Mouse (Mus musculus) hematopoietic stem cell, adult 5-6 weeks (primary cell): ENCODE results near the gene Cse1l. TPM values are rescaled to one million over a fixed set of nuclear protein-coding genes. Genes with fewer than 3 reads are reported as not detected.
A peak's percentile ranks its signal among the peaks of the same experiment; 100 is the strongest.

Source experiments
- ATAC-seq, 2 experiments: fragments of 125-278 bp in 1 of 2; replicated peaks in 1 of 2; 2 replicates each; pipeline ENCODE4 v1.8.0; 2016 to 2017; ENCODE audit warnings: inconsistent platforms in 2 of 2, mild to moderate bottlenecking in 2 of 2, moderate number of reproducible peaks in 2 of 2, low read depth in 1 of 2, moderate TSS enrichment in 1 of 2; ENCODE audit not compliant: low FRiP score in 2 of 2, poor library complexity in 2 of 2, severe bottlenecking in 2 of 2, insufficient read depth in 1 of 2, low TSS enrichment in 1 of 2
- total RNA-seq: library from RNA; stranded (forward); fragments of 172-1452, 232-1000 nt; gene quantifications from 2 replicates; pipeline ENCODE4 v1.2.3, GENCODE M21; 2017

The Cse1l gene
- total RNA-seq: 128 and 133 TPM in 2 replicates

DNA sequence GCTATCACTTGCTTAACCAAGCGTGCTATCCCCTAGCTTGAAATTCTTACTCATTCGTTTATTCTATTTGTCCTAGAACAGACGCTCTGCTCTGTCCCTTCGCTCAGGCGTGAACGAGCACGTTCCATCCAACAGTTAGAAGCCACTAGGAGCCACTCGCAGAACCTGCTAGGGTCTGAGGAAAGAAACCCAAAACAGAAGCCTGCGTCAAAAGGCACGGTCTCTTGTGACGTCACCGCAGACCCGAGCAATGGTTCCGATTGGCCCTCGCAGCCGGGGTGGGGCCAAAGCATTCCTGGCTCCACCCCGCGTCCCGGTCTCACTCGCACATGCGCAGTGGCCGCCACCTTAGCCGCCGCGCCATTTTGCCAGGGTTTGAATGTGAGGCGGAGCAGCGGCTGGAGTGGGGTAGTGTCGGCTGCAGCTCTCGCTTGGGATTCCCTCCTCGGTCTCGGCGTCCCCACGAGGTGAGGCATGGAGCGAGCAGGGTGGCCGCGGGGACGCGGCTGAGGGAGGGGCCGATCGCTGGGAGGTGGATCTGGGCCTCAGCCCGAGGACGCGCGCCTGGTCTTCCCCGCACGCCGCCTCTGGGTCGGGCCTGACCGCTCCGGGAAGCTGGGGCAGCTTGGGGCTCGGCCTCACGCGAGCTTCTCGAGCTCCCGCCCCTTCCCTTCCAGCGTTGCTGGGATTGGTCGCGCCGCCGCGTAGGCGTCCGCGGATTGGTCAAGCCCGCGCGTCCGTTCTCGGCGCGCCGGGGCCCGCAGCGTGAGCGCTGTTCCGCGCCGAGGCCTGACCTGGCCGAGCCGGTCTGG lies at the start of gene Cse1l:
TSS of gene Cse1l (plus strand) at position 330 of the 812 bp plus-strand sequence.
- ATAC-seq: peak; percentile 92

DNA sequence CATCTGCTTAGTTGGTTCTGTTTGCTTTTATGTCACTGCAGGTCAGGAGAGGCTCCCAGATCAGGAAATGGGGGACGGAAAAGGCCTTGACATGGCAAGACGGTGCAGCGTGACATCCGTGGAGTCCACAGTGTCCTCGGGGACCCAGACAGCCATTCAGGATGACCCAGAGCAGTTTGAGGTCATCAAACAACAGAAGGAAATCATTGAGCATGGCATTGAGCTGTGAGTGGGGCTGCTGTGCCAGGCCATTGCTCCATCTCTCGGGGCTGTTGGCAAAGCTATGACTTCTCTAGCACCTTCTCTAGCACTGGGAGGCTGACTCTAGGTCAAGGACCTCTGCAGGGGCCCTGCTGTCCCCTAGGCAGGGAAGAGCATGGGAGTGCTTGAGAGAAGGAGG lies 49.5 kb upstream of the Cse1l start:
- no peak for ATAC-seq

GRCm38 (mm10) chr2:166857118-166857517 lies 48.7 kb upstream of the Cse1l start:
- no peak for ATAC-seq

DNA sequence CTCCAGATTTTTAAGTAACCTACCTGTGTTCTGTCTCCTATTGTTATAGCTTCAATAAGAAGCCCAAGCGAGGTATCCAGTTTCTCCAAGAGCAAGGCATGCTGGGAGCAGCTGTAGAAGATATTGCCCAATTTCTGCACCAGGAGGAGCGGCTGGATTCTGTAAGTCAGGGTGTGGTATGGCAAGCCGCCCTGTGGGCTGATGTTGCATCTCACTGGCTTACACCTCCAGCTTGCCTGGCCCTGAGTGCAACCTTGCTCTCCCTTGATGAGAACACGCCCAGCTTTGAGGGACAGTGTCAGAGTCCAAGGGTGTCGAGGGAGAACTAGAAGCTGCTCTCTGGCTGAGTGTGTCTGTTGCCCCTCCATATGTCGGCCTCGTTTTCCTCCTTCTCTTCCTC lies 46.6 kb upstream of the Cse1l start:
- no peak for ATAC-seq

DNA sequence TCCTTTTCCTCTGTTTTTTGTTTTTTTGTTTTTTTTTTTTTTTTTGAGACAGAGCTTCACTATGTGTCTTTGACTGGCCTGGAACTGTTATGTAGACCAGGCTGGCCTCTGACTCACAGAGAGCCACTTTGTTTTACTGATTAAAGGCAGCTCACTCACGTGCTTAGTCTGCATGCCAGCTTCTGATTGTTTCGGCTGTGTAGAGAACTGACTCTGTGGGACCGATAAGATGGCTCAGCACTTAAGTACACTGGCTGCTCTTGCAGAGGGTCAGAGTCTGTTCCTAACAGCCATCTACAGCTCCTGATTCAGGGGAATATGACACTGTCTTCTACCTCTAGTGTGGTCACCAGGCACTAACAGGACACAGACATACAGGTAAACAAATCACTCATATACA lies 43.3 kb upstream of the Cse1l start:
- no peak for ATAC-seq

DNA sequence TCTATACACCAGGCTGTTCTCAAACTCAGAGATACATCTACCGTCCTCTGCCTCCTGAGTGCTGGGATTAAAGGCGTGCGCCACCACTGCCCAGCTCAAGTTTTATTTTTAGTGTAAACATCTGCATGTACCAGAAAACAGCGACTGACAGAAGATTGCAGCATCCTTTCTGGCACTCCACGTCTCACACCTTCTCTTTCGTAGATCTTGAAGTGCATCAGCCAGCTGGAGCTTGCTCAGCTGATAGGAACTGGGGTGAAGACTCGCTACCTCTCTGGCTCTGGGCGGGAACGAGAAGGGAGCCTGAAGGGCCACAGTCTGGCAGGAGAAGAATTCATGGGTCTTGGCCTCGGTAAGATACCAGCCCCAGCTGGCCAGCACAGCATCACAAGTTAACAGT lies 40.4 kb upstream of the Cse1l start:
- ATAC-seq: no peak

DNA sequence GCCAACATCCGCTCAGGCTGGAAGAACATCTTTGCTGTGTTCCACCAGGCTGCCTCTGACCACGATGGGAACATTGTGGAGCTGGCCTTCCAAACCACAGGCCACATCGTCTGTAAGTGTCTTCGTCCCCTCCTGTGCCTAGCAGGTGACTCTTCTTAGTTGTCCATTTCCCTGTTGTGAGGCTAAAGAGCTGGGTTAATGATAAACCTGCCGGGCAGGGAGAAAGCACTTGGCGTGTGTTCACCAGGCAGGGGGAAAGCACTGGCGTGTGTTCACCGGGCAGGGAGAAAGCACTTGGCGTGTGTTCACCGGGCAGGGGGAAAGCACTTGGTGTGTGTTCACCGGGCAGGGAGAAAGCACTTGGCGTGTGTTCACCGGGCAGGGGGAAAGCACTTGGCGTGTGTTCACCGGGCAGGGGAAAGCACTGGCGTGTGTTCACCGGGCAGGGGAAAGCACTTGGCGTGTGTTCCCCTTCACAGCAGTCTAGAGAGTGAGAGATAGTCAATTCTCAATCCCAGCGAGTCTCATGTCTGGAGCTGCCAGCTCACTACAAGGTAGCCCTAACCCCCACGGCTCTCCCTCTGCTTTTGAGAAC lies 35.5 kb upstream of the Cse1l start:
- ATAC-seq: no peak

DNA sequence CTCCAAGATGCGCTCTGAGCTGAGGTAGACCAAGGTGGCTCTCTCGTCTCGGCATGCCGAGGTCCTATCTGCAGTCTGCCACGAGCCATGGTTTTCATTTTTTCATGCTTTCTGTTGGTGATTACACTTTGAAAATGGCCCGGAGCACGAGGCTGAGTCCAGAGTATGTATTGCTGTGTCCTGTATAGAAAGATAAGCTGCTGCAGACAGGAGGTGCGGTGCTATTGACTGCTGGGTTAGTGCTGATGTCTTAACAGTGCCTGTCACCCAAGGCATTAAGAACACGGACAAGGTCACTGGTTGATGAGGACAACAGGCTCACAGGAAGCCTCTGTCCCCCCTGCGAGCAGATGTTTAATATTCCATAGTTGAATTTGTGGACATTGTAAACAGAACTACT lies 34.9 kb upstream of the Cse1l start:
- ATAC-seq: no peak

DNA sequence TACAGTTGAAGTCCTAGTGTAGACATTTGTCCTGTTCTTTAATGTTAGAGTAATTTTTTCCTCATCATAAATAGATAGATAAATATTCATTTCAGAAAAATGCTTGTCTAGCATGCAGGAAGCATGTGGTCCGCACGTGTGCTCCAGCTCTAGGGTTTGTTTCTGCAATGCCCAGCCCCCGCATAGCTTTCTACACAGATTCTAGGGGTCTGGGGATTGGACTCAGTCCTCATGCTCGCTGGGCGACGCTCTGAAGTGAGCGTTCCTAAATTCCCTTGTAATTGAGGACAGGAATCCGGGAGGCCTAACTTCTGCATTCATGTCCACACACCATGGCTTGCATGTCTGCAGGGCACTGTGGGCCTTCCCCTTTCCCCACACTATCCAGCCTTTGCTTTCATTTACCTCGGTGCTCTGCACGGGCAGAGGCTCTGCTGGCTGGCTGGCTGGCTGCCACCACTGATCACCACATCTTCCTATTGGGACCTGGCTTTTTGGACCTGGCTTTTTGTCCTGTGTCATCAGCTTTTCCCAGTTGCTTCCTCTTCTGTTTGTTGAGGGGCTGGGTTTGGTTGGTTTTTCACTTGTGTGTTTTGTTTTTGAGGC lies 31.1 kb upstream of the Cse1l start:
- no peak for ATAC-seq

DNA sequence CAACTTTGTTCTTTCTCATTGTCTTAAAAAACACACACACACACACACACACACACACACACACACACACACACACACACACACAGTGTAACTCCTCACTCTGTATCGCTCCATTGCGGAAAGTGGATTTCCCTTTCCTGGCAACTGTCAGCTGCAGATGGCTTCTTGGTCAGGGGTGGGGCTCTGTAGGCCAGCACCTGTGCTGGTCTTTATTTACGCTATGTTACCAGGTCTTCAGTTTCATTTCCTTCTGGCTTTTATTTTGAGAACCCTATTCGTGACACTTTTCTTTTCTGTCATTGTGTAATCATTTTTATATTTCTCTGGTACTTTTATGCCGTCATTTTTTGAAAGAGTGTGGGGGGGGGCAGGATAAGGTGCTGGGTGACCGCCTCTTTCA lies 30.3 kb upstream of the Cse1l start:
- ATAC-seq: 0 out of 4 replicates have a peak, but pooled peaks of 1 of the 2 experiments have one; percentile 46

- ATAC-seq: no peak
Measured at GRCm38 (mm10) chr2:166876331-166876730, 29.5 kb upstream of the Cse1l start.

DNA sequence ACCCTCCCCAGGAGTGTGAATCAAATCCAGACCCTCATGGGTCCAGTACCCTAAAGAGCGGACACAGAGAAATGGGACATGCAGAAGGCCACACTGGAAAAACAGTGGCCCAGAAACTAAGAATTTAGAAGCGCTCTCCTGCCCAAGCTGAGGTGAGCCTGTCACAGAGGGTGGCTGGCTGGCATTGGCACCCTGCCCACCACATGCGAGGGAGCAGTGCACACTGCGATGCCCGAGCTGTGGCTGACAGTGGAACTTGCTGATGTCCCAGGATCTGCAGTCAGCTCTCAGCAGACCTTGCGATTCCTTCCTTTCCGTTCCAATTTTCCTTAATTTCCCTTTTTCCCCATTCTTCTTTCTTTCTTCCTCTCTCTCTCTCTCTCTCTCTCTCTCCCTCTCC lies 20.8 kb upstream of the Cse1l start:
- ATAC-seq: peak; percentile 62 to 66; a peak in 2 of 4 replicates

GRCm38 (mm10) chr2:166885619-166886018 lies 20.2 kb upstream of the Cse1l start:
- ATAC-seq: no peak

- no peak for ATAC-seq
Measured at GRCm38 (mm10) chr2:166886231-166886630, 19.6 kb upstream of the Cse1l start.

- ATAC-seq: no peak
Measured at GRCm38 (mm10) chr2:166887816-166888215, 18.0 kb upstream of the Cse1l start.

GRCm38 (mm10) chr2:166891366-166891880 lies 14.4 kb upstream of the Cse1l start:
- ATAC-seq: no peak

DNA sequence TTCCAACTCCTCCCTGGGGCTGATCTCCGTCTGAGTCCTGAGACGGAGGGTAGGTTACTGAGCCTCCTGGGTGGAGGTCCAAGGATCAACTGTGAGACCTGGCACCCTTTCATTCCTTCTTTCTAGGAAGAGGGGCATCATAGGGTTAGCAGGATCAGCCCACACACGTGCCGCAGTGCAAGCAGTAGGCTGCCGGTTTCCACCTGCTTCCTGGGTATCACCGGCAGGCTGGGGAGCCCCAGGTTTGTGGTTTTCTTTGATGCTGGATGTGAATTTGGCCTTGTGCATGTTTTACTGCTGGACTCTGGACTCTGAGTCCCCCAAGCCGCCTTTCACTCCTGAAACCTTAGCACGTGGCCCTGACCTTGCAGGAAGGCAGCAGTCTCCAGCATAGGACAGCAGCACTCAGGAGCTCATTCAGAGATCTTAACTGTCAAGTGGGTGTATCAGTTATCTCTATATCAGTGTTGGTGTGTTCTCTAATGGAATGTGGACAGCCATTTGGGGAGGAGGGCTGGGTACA lies 13.6 kb upstream of the Cse1l start:
- no peak for ATAC-seq

DNA sequence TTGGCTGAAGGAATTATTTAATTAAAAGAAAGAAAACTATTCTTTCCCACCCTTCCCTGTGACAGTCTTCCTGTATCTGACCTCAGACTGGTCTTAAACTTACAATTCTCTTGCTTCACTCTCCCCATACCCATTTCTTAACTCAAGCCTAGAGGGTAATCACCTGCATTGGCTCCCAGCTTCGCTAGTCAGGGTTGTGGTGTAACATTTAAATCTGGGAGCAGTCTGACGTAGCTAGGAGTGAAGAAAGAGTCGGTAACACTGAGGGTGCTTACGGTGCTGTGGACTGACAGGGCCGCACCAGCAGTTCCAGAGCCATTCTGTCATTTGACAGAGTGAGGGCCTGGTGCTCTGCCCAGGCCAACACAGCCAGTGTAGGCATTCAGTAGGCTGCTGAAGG lies 12.8 kb upstream of the Cse1l start:
- no peak for ATAC-seq
